Mouse (Mus musculus) megakaryocyte, embryonic 14.5 days (primary cell): ENCODE results near the gene Plxna2. TPM values are rescaled to one million over a fixed set of nuclear protein-coding genes. Genes with fewer than 3 reads are reported as not detected.

Experiments used
- H3K27me3 ChIP-seq: replicated peaks from 2 replicates; pipeline ENCODE3; 2012; ENCODE audit warnings: inconsistent platforms
- H3K36me3 ChIP-seq: replicated peaks from 2 replicates; pipeline ENCODE3; 2012; ENCODE audit warnings: low read length, inconsistent platforms, mixed read lengths
- H3K4me1 ChIP-seq: 2 replicates; pipeline ENCODE4 v1.6.1; 2012; ENCODE audit warnings: inconsistent platforms
- H3K4me3 ChIP-seq: replicated peaks from 2 replicates; pipeline ENCODE3; 2012; ENCODE audit warnings: moderate library complexity, mild to moderate bottlenecking, inconsistent platforms
- H3K9me3 ChIP-seq: 2 replicates; pipeline ENCODE4 v1.6.1; 2012; ENCODE audit warnings: inconsistent platforms
- FLI1 ChIP-seq: IDR thresholded peaks from 2 replicates; pipeline ENCODE4 v1.6.1; 2012; ENCODE audit warnings: low read length, inconsistent platforms, mixed read lengths
- GATA1 ChIP-seq: IDR thresholded peaks from 3 replicates; pipeline ENCODE4 v1.6.1; 2012; ENCODE audit warnings: mixed read lengths, low read length, inconsistent platforms, borderline replicate concordance
- polyA plus RNA-seq: library from polyadenylated mRNA; stranded (reverse); fragments of >175 nt; gene quantifications from 2 replicates; pipeline ENCODE4 v1.2.3, GENCODE M21; 2012; ENCODE audit warnings: low replicate concordance; ENCODE audit not compliant: insufficient read depth

Gene Plxna2
- polyA plus RNA-seq, 1 experiment: 0.62 TPM

DNA sequence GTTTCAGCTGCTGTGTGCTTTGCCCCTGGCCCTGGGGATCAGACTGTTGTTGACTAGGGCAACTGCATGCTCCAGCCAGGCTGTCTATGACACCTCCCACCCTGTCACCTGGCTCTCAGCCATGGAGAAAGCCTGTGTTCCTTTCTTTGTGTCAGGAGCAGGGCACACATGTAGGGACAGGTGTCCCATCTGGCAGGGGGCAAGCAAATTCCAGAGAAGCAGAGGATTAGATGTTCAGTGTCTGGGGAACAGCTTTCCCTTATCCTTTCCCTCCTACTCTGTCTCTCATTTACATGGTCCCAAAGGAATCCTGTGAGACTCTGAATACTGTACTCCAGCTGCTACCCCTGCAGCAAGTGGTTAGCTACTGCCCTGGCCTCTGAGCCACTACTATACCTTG lies 121.9 kb downstream of the Plxna2 start:
- no peaks in the 10 kb centered on the region for H3K27me3 ChIP-seq
- H3K9me3 ChIP-seq: no peaks in the 10 kb centered on the region
- H3K4me3 ChIP-seq: no peak overlapping the region
- H3K4me1 ChIP-seq: no peaks in the 10 kb centered on the region
- H3K36me3 ChIP-seq: no peaks in the 10 kb centered on the region
- TF ChIP-seq FLI1 (no peak), GATA1 (no peak)

GRCm38 (mm10) chr1:194742901-194743422 lies 124.9 kb downstream of the Plxna2 start:
- Histone ChIP-seq H3K27me3 (no peaks in the 10 kb centered on the region), H3K9me3 (no peaks in the 10 kb centered on the region), H3K4me3 (no peak overlapping the region), H3K36me3 (no peaks in the 10 kb centered on the region), H3K4me1 (no peaks in the 10 kb centered on the region)
- TF ChIP-seq FLI1 (no peak), GATA1 (no peak)

GRCm38 (mm10) chr1:194745177-194745934 lies 127.3 kb downstream of the Plxna2 start:
- TF ChIP-seq GATA1: no peak
- no peak for TF ChIP-seq FLI1
- H3K4me3 ChIP-seq: no peak overlapping the region
- H3K27me3 ChIP-seq: no peaks in the 10 kb centered on the region
- H3K9me3 ChIP-seq: no peaks in the 10 kb centered on the region
- H3K4me1 ChIP-seq: no peaks in the 10 kb centered on the region
- no peaks in the 10 kb centered on the region for H3K36me3 ChIP-seq

DNA sequence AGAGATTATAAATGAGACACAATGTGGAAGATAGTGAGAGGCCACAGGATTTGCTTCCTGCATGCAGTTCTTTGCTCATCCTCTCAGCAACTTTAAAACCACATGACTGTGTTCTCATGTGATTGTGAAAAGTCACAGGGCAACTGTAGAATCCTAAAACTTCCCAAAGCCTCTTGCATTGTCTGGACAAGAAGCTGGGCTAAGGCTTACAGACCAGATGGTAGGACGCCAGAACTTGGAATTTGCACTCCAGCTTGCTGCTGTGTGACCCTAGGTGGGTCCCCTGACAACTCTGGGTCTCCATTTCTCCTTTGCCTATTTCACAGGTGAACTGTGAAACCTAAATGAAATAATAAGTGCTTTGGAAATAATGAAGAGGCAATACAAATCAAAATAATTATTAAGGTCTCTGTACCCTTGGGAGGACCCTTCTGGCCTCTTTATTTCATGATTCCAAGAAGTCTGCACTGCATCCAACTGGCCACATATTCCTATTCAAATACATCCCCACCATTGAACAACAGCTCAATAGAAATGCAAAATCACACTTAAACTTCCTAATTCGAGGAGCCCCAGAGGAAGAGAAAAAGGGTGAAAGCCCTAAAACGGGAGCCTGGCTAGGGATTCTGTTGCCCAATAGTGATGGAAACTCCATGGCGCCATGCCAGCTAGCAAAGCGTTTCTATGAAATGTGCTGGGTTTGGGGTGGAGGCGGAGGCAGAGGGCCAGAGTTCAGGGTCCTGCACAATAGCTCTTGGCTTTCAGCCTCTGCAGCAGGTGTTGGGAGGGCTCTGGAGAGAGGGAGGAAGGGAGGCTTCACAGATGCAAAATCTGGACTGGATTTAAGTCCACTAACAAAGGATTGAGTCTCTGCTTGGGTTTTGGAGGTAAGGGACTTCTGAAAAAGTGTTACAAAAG lies 128.6 kb downstream of the Plxna2 start:
- Histone ChIP-seq H3K27me3 (no peaks in the 10 kb centered on the region), H3K36me3 (no peaks in the 10 kb centered on the region), H3K4me3 (no peak overlapping the region), H3K9me3 (no peaks in the 10 kb centered on the region), H3K4me1 (no peaks in the 10 kb centered on the region)
- no peak for TF ChIP-seq FLI1
- TF ChIP-seq GATA1: no peak

DNA sequence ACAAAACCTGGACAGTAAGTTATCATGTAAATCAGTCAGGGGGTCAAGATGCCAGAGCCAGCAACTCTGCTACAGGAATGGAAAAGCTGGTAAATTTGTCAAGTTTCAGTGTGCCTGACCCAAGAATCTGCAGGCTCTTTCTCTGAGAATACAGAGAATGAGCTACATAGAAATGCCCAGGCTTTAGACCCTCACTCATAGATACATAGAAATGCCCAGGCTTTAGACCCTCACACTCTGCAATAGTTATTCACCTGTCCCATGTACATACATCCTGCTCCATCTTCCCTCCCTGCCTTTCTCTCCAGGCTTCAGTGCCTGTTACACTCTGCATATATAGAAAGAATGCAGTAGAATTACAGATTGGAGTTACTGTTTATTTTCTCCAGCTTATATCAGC lies 129.2 kb downstream of the Plxna2 start:
- Histone ChIP-seq H3K27me3 (no peaks in the 10 kb centered on the region), H3K4me3 (no peak overlapping the region), H3K36me3 (no peaks in the 10 kb centered on the region), H3K9me3 (no peaks in the 10 kb centered on the region), H3K4me1 (no peaks in the 10 kb centered on the region)
- TF ChIP-seq FLI1 (no peak), GATA1 (no peak)

- Histone ChIP-seq H3K4me1 (peaks cover 9% of the 10 kb centered on the region), H3K36me3 (no peaks in the 10 kb centered on the region), H3K27me3 (no peaks in the 10 kb centered on the region), H3K9me3 (no peaks in the 10 kb centered on the region), H3K4me3 (no peak overlapping the region)
- TF ChIP-seq FLI1 (no peak), GATA1 (no peak)
These were observed 135.2 kb downstream of the Plxna2 start for GRCm38 (mm10) chr1:194753168-194753567.

DNA sequence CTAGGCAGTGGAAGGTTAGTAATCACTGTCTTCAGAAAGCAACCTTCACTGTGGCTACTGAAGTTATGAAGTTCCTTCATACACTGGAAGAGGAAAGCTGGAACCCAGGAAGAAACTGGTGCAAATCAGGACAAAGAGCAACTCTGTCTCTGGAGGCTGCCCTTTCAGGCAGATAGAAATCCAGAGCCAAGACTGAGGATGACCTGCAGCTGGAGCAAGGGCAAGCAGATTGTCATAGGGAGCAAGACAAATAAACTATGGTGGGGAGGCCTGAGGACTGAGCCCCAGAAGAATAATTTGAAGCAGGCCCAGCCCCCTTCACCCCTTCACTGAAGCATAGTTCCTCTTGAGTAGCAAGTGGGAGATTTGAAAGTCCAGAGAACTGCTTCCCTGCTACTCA lies 138.0 kb downstream of the Plxna2 start:
- H3K36me3 ChIP-seq: no peaks in the 10 kb centered on the region
- no peak for TF ChIP-seq FLI1
- TF ChIP-seq GATA1: no peak
- no peak overlapping the region for H3K4me3 ChIP-seq
- no peaks in the 10 kb centered on the region for H3K27me3 ChIP-seq
- no peaks in the 10 kb centered on the region for H3K9me3 ChIP-seq
- peaks cover 9% of the 10 kb centered on the region for H3K4me1 ChIP-seq

- Histone ChIP-seq H3K36me3 (no peaks in the 10 kb centered on the region), H3K4me1 (peaks cover 9% of the 10 kb centered on the region), H3K4me3 (no peak overlapping the region), H3K27me3 (no peaks in the 10 kb centered on the region), H3K9me3 (no peaks in the 10 kb centered on the region)
- no peak for TF ChIP-seq GATA1
- no peak for TF ChIP-seq FLI1
These were observed 138.4 kb downstream of the Plxna2 start for GRCm38 (mm10) chr1:194756409-194756808.

GRCm38 (mm10) chr1:194756863-194757262 lies 138.8 kb downstream of the Plxna2 start:
- Histone ChIP-seq H3K4me3 (no peak overlapping the region), H3K27me3 (no peaks in the 10 kb centered on the region), H3K9me3 (no peaks in the 10 kb centered on the region), H3K4me1 (peaks cover 9% of the 10 kb centered on the region), H3K36me3 (no peaks in the 10 kb centered on the region)
- TF ChIP-seq GATA1 (no peak), FLI1 (no peak)
